In genomic region chr10:118101056-118101455, GRCm38 (mm10) we compare ENCODE assay signal across 20 mouse cellular contexts.
"Had no signal": no experiment of that assay in that cellular context is flagged by ENCODE, and none has a peak within 500 bp of the region (broad histone marks: within the 10 kb centered on the region; RNA-seq: fewer than 3 reads in every experiment).

No protein-coding gene starts in this region.

- H3K4me1 ChIP-seq: intestine, embryonic 15.5 days had no signal

- DNase-seq: gastrocnemius, postnatal 10 days; gastrocnemius, postnatal 25 days; heart, adult 2 months; heart, postnatal 4 days; kidney, adult 18-20 months; kidney, adult 8-10 months; kidney, postnatal 10 days; kidney, postnatal 25 days; kidney, postnatal 4 days; liver had no signal

- H3K27ac ChIP-seq: heart, adult 2 months; heart, embryonic 13.5 days; heart, embryonic 15.5 days; hindbrain, embryonic 12.5 days; hindbrain, embryonic 14.5 days; intestine, embryonic 15.5 days; layer of hippocampus, adult 2 months; left cerebral cortex, adult 2 months; limb, embryonic 10.5 days; limb, embryonic 12.5 days had no signal

- H3K4me3 ChIP-seq: heart, adult 2 months; heart, embryonic 13.5 days; heart, embryonic 15.5 days; hindbrain, embryonic 10.5 days; hindbrain, embryonic 12.5 days; intestine, embryonic 15.5 days; layer of hippocampus, adult 2 months; left cerebral cortex, adult 2 months; limb, embryonic 10.5 days; limb, embryonic 12.5 days had no signal

- H3K9ac ChIP-seq: heart, embryonic 13.5 days; heart, embryonic 15.5 days; hindbrain, embryonic 12.5 days; hindbrain, embryonic 14.5 days; intestine, embryonic 15.5 days; limb, embryonic 12.5 days had no signal

- H3K36me3 ChIP-seq: heart, embryonic 13.5 days; heart, embryonic 15.5 days; hindbrain, embryonic 10.5 days; hindbrain, embryonic 12.5 days; intestine, embryonic 15.5 days; limb, embryonic 10.5 days; limb, embryonic 12.5 days had no signal

- H3K9me3 ChIP-seq: heart, embryonic 13.5 days; heart, embryonic 15.5 days; hindbrain, embryonic 12.5 days; intestine, embryonic 15.5 days; limb, embryonic 10.5 days; limb, embryonic 12.5 days had no signal

- H3K27me3 ChIP-seq: heart, embryonic 15.5 days; hindbrain, embryonic 12.5 days; intestine, embryonic 15.5 days; limb, embryonic 12.5 days had no signal
